Mouse (Mus musculus) B cell, adult 2 months (primary cell): ENCODE measurements at regions not wholly inside any gene's neighbourhood (a gene's known extent, or its start where the extent isn't known, plus 50 kb on each side); places are given as distances from the start of the nearest gene placed in this dataset.

Experiments
- DNase-seq, 2 experiments: peaks; one replicate each; pipeline ENCODE4 v3.0.0; 2022

DNA sequence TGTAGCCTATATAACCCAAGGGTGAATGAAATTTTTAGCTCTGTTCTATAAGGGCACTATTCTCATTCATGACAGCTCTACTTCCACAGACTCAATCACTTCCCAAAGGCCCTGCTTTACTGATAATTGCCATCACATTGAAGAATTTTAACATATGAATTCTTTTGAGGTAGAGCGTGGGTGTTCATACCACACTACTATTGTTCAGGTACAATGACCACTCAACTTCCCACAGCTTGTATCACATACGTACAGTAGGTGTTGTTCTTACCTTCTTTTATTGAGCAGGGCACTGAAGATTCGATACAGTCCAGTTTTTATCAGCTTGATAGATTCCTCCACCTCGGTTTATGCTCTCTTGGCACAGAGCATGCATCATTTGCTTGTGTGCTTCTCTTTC is 111.1 kb upstream of the Jag1 start:
- DNase-seq = no peak

- no peak for DNase-seq
These were observed 108.5 kb upstream of the Jag1 start for GRCm38 (mm10) chr2:137224702-137225552.

DNA sequence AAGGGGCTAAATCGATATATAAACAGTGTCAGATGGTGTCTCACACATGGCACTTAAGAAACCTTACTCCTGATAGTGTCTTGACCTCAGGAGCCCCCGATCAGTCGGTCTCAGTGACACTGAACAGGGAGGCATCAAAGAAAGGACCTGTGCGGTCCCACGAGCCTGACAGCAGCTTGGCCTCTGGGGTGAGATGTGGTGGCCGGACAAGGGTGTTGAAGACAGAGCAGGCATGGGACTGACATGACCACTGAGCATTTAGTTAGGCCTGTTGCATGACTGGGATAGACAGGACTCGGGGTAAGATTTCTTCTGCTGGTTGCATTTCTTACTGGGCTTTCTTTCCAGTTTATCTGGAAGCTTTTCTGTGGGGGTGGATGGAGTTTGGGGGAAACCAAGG is 99.3 kb upstream of the Jag1 start:
- DNase-seq = no peak

GRCm38 (mm10) chr2:137207846-137208245 is 91.4 kb upstream of the Jag1 start:
- no peak for DNase-seq

DNA sequence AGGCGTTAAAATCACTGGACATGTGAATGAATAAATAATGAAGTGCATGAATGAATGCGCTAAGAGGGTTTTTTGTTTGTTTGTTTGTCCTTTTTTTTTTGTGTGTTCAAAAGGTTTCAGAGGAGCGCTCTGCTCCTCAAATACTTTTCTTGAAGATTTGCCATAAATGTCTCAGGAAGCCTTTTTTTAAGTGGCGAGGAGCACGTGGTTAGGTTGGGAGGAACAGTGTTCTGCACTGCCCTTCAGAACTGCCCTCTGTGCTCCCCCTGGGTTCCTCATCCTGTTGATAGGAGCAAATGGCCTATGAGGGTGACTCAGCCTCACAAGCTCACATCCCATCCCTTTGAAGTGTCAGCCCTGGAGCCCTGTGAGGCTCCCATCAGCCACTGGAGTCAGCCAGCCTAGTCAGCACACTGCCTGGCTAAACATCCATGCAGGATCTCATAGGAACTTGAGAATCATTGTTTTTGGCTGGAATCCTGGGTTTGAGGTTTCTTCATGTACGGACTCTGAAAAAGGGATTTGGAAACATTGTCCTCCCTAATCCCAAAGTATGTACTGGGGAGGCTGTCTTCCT is 87.9 kb upstream of the Jag1 start:
- DNase-seq = no peak

DNA sequence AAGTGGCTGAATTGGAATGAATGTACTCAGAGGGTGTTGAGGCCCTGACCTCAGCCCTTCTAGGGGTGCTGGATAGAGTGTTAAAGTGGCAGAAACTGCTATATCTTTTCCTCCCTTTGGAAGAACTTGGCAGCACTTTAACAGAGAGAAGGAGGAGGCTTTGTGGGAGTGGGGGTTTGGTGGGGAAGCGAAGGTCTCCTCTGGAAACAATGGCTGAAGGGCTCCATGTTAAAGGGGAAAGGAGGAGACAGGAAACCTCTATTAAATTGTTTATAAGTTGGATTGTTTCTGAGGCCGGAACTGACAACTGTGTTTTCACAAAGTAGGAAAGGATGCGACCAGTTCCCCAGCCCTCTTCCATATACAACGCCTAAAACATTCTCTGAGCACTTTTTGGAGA is 83.7 kb upstream of the Jag1 start:
- no peak for DNase-seq

- no peak for DNase-seq
These were observed 75.7 kb upstream of the Jag1 start for GRCm38 (mm10) chr2:137192183-137192582.

DNA sequence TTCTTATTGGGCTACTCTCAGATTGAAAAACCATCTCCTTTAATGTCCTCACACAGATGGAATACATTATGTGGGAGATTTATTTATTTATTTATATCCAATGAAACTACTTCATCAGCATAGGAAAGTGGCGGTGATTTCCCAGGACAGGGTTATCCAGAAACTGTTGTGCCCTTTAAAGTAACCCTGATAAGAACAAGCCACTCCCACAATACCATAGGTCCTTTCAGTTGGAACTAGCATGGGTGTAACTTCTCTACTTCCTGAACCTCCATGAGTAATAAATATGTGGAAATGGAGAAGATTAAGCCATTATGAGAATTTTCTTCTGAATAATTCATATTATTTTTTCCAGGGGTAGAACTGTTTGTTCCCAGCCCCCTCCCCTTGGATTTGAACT is 52.7 kb upstream of the Jag1 start:
- no peak for DNase-seq

GRCm38 (mm10) chr2:137168626-137169025 is 52.2 kb upstream of the Jag1 start:
- no peak for DNase-seq
